Mouse (Mus musculus): ENCODE data around the gene Ipo11. TPM values are rescaled to one million over a fixed set of nuclear protein-coding genes. Genes with fewer than 3 reads are reported as not detected.

Ipo11 gene
- total and polyA plus RNA-seq, 3 experiments: 37.2 to 40.2 TPM; not detected in 1

GRCm38 (mm10) chr13:106808821-106809220 is 127.9 kb downstream of the Ipo11 start:
- no peak for TF ChIP-seq UBTF (IDR thresholded peaks at IDR 0.05; ENCODE audit: borderline replicate concordance, insufficient read depth, low read depth, low read length)
- H3K9ac ChIP-seq (ENCODE audit: control insufficient read depth, low read depth, low read length, poor library complexity, severe bottlenecking): no peak overlapping the region
- no peak overlapping the region for H3K4me3 ChIP-seq (ENCODE audit: control insufficient read depth in 1 of 2, insufficient read depth in 1 of 2, low read depth in 2 of 2, low read length in 2 of 2)
- H3K79me2 ChIP-seq (ENCODE audit: control insufficient read depth, insufficient read depth, low read length, poor library complexity): no peaks in the 10 kb centered on the region
- no peaks in the 10 kb centered on the region for H3K27me3 ChIP-seq (ENCODE audit: control insufficient read depth in 1 of 2, insufficient read depth in 2 of 2, low read length in 2 of 2)
- H3K36me3 ChIP-seq (ENCODE audit: control insufficient read depth in 1 of 2, insufficient read depth in 2 of 2, low read length in 2 of 2): peaks cover 0 to 2% of the 10 kb centered on the region in 2 experiments; a peak in 2 of 4 replicates
- H3K27ac ChIP-seq (ENCODE audit: control insufficient read depth, low read depth, low read length): no peak overlapping the region
- no peak for DNase-seq (ENCODE audit: low read depth, low spot score)
- no peaks in the 10 kb centered on the region for H3K9me3 ChIP-seq (replicated peaks; ENCODE audit: insufficient read depth, low read length)
- H3K4me1 ChIP-seq (ENCODE audit: control insufficient read depth in 1 of 2, insufficient read depth in 2 of 2, low read length in 2 of 2): no peaks in the 10 kb centered on the region

- H3K79me2 ChIP-seq (ENCODE audit: control insufficient read depth, insufficient read depth, low read length, poor library complexity): no peaks in the 10 kb centered on the region
- H3K4me3 ChIP-seq (ENCODE audit: control insufficient read depth in 1 of 2, insufficient read depth in 1 of 2, low read depth in 2 of 2, low read length in 2 of 2): no peak overlapping the region
- H3K9ac ChIP-seq (ENCODE audit: control insufficient read depth, low read depth, low read length, poor library complexity, severe bottlenecking): no peak overlapping the region
- peaks cover 0 to 2% of the 10 kb centered on the region in 2 experiments; a peak in 2 of 4 replicates for H3K36me3 ChIP-seq (ENCODE audit: control insufficient read depth in 1 of 2, insufficient read depth in 2 of 2, low read length in 2 of 2)
- H3K9me3 ChIP-seq (replicated peaks; ENCODE audit: insufficient read depth, low read length): no peaks in the 10 kb centered on the region
- H3K27me3 ChIP-seq (ENCODE audit: control insufficient read depth in 1 of 2, insufficient read depth in 2 of 2, low read length in 2 of 2): no peaks in the 10 kb centered on the region
- H3K27ac ChIP-seq (ENCODE audit: control insufficient read depth, low read depth, low read length): no peak overlapping the region
- no peak for DNase-seq (ENCODE audit: low read depth, low spot score)
- H3K4me1 ChIP-seq (ENCODE audit: control insufficient read depth in 1 of 2, insufficient read depth in 2 of 2, low read length in 2 of 2): no peaks in the 10 kb centered on the region
- TF ChIP-seq CHD1 (IDR thresholded peaks at IDR 0.05; ENCODE audit: low read depth, low read length): no peak
- no peak for TF ChIP-seq USF1 (IDR thresholded peaks at IDR 0.05; ENCODE audit: low read depth, low read length)
- TF ChIP-seq TBP (IDR thresholded peaks at IDR 0.05; ENCODE audit: low read depth, low read length): no peak
- TF ChIP-seq USF2 (IDR thresholded peaks at IDR 0.05; ENCODE audit: borderline replicate concordance in 1 of 2, insufficient read depth in 1 of 2, low read depth in 1 of 2, low read length in 2 of 2): no peak
- no peak for TF ChIP-seq TAL1 (IDR thresholded peaks at IDR 0.05; ENCODE audit: low read length)
These were observed 128.4 kb downstream of the Ipo11 start for GRCm38 (mm10) chr13:106808315-106808714.

- Histone ChIP-seq H3K9ac (ENCODE audit: control insufficient read depth, low read depth, low read length, poor library complexity, severe bottlenecking) (no peak overlapping the region), H3K36me3 (ENCODE audit: control insufficient read depth in 1 of 2, insufficient read depth in 2 of 2, low read length in 2 of 2) (peaks cover 0 to 2% of the 10 kb centered on the region in 2 experiments; a peak in 2 of 4 replicates), H3K27me3 (ENCODE audit: control insufficient read depth in 1 of 2, insufficient read depth in 2 of 2, low read length in 2 of 2) (no peaks in the 10 kb centered on the region), H3K4me1 (ENCODE audit: control insufficient read depth in 1 of 2, insufficient read depth in 2 of 2, low read length in 2 of 2) (no peaks in the 10 kb centered on the region), H3K4me3 (ENCODE audit: control insufficient read depth in 1 of 2, insufficient read depth in 1 of 2, low read depth in 2 of 2, low read length in 2 of 2) (no peak overlapping the region), H3K27ac (ENCODE audit: control insufficient read depth, low read depth, low read length) (no peak overlapping the region), H3K9me3 (replicated peaks; ENCODE audit: insufficient read depth, low read length) (no peaks in the 10 kb centered on the region), H3K79me2 (ENCODE audit: control insufficient read depth, insufficient read depth, low read length, poor library complexity) (no peaks in the 10 kb centered on the region)
- TF ChIP-seq ZC3H11A (IDR thresholded peaks at IDR 0.05; ENCODE audit: low read depth, low read length) (no peak), POLR2AphosphoS2 (IDR thresholded peaks at IDR 0.05; ENCODE audit: low read length) (no peak), KAT2A (conservative IDR thresholded peaks at IDR 0.05; ENCODE audit: low read depth, low read length) (no peak), JUND (IDR thresholded peaks at IDR 0.05; ENCODE audit: low read depth, low read length) (no peak), ELF1 (IDR thresholded peaks at IDR 0.05; ENCODE audit: low read depth, low read length) (no peak), ZKSCAN1 (IDR thresholded peaks at IDR 0.05; ENCODE audit: low read depth, low read length) (no peak), MXI1 (IDR thresholded peaks at IDR 0.05; ENCODE audit: low read depth, low read length) (no peak), NELFE (IDR thresholded peaks at IDR 0.05; ENCODE audit: low read depth, low read length) (no peak), MAFK (IDR thresholded peaks at IDR 0.05; ENCODE audit: borderline replicate concordance, low read depth, low read length) (no peak), POLR2A (IDR thresholded peaks at IDR 0.05; ENCODE audit: control insufficient read depth in 1 of 2, insufficient read depth in 1 of 2, low read depth in 1 of 2, low read length in 2 of 2, poor library complexity in 1 of 2) (no peak), ETS1 (IDR thresholded peaks at IDR 0.05; ENCODE audit: low read depth, low read length) (no peak), GABPA (IDR thresholded peaks at IDR 0.05; ENCODE audit: low read depth, low read length) (no peak), CHD2 (IDR thresholded peaks at IDR 0.05; ENCODE audit: low read length) (no peak), MYC (IDR thresholded peaks at IDR 0.05; ENCODE audit: low read depth, low read length) (no peak), BHLHE40 (IDR thresholded peaks at IDR 0.05; ENCODE audit: borderline replicate concordance, low read depth, low read length) (no peak), CTCF (IDR thresholded peaks at IDR 0.05 in 2 of 3, conservative IDR thresholded peaks at IDR 0.05 in 1 of 3; ENCODE audit: control insufficient read depth in 1 of 3, insufficient read depth in 1 of 3, low read depth in 2 of 3, low read length in 3 of 3, poor library complexity in 1 of 3, severe bottlenecking in 1 of 3) (no peak), UBTF (IDR thresholded peaks at IDR 0.05; ENCODE audit: borderline replicate concordance, insufficient read depth, low read depth, low read length) (no peak), NRF1 (IDR thresholded peaks at IDR 0.05; ENCODE audit: insufficient read depth, low read depth, low read length, poor library complexity, severe bottlenecking) (no peak), HCFC1 (IDR thresholded peaks at IDR 0.05; ENCODE audit: low read depth, low read length) (no peak), MEF2A (IDR thresholded peaks at IDR 0.05; ENCODE audit: extremely low read depth, insufficient replicate concordance, low read depth, low read length, poor library complexity, severe bottlenecking) (no peak)
- no peak for DNase-seq (ENCODE audit: low read depth, low spot score)
These were observed 129.5 kb downstream of the Ipo11 start for GRCm38 (mm10) chr13:106807303-106807702.

Measured in MEL (cell line).